Mouse (Mus musculus): ENCODE data around the gene Abat.

Gene Abat

DNA sequence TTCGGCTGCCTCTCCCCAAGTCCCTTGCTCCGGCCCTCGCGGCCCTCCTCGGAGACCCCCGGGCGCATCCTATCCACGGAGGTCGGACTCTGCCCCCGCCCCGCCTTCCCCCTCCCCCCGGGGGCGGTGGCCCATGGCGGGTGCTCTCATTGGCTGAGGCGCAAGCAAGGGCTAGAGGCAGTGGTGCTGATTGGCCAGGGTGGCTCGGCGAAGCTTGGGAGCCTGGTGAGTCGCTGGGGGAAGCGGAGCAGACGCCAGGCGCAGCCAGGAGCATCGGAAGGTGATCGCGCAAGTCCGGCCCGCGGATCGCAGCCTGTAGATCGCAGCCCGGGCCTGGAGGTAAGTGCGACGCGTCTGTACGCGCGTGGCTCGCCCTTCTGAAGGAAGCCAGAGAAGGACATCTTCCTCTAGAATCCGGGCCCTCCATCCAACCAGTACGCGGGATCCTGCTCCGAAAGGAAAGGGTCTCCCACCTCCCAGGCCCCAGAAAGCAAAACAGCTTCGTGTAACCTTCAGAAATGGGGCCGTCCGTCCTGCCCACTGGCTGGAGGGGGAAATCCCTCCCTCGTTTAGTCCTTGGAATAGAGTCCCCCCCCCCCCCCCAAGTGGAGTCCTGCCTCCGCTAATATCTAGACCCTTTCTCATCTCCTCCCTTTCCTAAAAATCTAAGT, at the start of gene Abat:
TSS of gene Abat (plus strand) at position 194 of the 671 bp plus-strand sequence.
- DNase-seq (ENCODE audit: low spot score) = no peak

DNA sequence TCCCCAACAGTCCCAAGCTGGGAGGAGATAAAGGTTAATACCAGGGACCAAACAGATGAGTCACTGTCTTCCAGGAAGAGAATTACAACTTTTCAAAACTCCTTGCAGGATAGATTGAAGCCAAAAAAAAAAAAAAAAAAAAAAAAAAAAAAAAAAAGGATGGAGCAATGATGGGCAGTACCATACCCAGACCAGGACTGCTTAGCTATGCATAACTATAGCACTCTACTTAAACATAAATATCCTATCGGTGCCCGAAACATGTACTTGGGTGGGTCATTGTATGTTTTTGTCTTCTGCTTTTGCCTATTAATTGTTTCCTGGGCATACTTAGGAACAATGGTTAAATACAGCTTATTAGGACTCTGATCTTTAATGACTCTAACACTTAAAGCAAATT, 43.1 kb upstream of the Abat start:
- no peak for DNase-seq (ENCODE audit: low spot score)

GRCm38 (mm10) chr16:8470603-8471481, 42.4 kb upstream of the Abat start, which contains the start of gene Mettl22:
Gene Mettl22 (plus strand): TSS chr16:8470788.
- DNase-seq (ENCODE audit: low spot score) = peak; percentile 93

DNA sequence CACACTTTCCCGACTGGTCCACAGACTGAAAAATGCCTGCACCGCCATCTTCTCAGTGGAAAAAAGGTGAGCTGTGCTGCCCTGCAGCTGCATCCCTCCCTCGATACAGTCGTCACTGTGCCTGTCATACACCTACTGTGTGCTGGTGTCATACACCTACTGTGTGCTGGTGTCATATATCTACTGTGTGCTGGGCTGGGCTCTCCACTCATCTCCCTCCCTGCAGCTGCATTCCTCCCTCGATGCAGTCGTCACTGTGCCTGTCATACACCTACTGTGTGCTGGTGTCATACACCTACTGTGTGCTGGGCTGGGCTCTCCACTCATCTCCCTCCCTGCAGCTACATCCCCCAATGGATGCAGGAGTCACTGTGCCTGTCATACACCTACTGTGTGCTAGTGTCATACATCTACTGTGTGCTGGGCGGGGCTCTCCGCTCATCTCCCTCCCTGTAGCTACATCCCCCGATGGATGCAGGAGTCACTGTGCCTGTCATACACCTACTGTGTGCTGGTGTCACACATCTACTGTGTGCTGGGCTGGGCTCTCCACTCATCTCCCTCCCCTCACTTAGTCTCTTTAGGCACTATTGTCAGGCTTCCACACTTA, 25.7 kb upstream of the Abat start:
- DNase-seq (ENCODE audit: low spot score) = no peak

- no peak for DNase-seq (ENCODE audit: low spot score)
These were observed 23.9 kb upstream of the Abat start for GRCm38 (mm10) chr16:8489340-8489739.

GRCm38 (mm10) chr16:8491743-8492490, 21.3 kb upstream of the Abat start:
- no peak for DNase-seq (ENCODE audit: low spot score)

DNA sequence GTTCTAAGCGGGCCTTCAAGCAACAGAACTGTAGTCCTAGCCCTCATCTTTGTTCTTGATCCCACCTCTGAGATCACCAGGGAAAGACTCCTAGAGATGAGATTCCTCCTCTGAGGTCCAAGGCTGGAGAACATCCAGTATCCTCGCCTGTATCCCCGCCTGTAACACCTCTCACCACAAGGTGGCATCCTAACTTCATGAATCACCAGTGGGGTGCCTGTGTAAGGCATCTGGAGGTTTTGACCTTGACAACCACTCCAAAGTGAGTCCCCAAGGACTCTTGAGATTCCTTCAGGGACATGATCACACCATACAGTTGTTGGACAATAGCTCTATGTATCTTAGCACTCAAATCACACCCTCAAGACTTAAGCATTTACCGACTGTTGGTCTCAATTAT, 19.0 kb upstream of the Abat start:
- peak; percentile 88 for DNase-seq (ENCODE audit: low spot score)

- no peak for DNase-seq (ENCODE audit: low spot score)
These were observed 16.3 kb upstream of the Abat start for GRCm38 (mm10) chr16:8496967-8497366.

- DNase-seq (ENCODE audit: low spot score) = peak; percentile 59
These were observed 9.0 kb upstream of the Abat start for GRCm38 (mm10) chr16:8504271-8504670.

DNA sequence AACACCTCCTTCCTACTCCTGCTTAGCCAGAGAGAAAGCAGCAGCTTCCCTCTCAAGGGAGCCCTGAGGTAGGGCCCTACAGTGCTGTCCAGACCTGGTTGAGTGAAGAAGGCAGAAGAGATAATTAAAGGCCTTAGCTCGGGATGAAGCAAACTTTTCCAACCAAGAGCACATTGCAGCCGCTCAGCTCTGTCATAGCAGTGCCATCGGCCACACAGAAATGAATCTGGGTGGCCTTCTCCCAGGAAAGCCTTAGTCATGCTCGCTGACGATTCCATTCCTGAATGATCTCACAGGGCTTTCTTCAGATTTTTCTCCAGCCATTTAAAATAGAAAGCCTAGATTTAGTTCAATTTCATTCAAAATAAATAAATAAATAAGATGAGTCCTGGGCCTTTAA, 3.3 kb upstream of the Abat start:
- no peak for DNase-seq (ENCODE audit: low spot score)

GRCm38 (mm10) chr16:8512830-8513229, 399 bp upstream of the Abat start:
- DNase-seq (ENCODE audit: low spot score) = no peak

DNA sequence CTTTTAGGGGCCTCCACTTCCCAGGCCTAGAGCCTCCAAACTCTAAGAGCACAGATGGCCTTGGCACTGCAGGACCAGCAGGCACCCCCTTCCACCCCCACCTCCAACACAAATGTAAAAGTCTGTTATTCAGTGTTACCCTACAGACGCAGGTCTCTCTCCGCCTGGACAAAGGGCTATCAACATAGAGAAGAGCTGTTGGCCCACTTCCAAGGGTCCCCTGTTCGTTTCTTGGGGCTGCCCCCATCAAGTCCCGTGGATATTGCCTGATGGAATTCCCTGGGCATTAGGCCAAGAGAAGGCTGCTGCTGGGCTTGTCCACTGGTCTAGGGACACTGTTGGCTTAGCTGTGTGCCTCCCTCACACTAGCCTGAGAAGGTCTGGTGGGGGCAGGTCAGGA, 951 bp downstream of the Abat start:
- DNase-seq (ENCODE audit: low spot score) = no peak

GRCm38 (mm10) chr16:8520525-8520924, 7.3 kb downstream of the Abat start:
- no peak for DNase-seq (ENCODE audit: low spot score)

DNA sequence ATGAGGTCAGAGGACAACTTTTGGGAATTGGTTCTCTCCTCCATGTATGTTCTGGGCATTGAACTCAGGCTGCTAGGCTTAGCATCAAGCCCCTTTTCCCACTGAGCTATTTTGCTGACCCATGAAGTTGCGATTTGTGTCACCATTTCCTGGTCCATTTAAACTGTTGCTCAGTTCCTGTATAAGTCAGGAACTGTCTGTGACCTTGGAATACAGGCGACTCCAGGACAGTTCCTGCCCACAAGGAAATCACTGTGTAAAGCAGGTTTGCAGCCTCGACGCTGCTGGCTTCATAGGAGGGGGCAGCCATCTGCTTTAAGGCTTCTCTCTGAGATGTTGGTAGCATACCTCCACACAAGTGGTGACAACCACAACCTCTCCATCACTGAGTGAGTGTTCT, 8.1 kb downstream of the Abat start:
- no peak for DNase-seq (ENCODE audit: low spot score)

- DNase-seq (ENCODE audit: low spot score) = no peak
These were observed 10.4 kb downstream of the Abat start for GRCm38 (mm10) chr16:8523480-8524144.

DNA sequence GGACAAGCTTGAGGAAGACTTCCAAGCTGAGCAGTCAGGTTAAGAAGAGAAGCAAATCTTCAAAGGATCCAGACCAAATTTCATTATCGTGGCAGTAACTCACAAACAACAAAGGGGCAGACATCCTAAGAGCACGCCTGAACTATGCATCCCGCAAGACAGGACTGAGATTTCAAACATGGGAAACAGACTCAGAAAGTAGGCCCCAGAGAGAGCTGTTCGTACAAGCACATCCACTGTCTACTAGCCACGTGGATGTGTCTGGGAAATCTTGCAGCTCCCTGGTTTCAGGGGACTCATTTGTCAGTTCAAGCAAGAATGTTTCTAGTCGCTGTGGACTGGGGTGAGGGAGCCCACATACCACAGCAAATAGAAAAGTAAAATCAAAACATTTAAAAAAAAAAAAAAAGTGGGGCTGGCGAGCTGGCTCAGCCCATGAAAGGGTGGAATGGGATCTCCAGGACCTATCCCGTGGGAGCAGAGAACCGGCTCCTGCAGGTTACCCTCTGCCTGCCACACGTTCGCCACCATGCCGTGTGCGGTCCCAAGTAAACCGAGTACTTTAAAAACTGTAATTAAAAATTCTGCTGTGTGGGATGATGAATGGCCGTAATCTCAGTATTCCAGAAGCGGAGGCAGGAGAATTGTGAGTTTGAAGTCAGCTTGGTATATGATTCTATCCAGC, 11.1 kb downstream of the Abat start:
- DNase-seq (ENCODE audit: low spot score) = no peak

- DNase-seq (ENCODE audit: low spot score) = no peak
These were observed 12.1 kb downstream of the Abat start for GRCm38 (mm10) chr16:8525293-8525692.

- DNase-seq (ENCODE audit: low spot score) = no peak
These were observed 12.6 kb downstream of the Abat start for GRCm38 (mm10) chr16:8525877-8526276.

DNA sequence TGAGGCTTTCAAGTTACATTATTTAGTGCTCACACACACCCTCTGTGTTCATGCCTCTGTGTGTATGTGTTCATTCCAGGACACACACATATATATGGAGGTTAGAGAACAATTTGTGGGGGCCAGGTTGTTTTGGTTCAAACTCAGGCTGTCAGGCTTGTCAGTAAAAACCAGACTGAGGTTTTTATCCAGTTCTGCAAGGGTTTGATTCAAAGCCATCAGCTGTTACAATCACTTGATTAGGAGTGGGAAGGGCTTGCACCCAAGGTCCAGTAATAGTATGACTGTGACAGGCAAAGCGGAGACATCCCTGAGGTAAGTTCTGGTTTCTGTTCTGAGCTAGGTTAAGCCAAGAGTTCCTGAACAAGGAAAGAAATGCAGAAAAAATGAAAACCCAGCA, 16.2 kb downstream of the Abat start:
- DNase-seq (ENCODE audit: low spot score) = no peak

- no peak for DNase-seq (ENCODE audit: low spot score)
These were observed 16.8 kb downstream of the Abat start for GRCm38 (mm10) chr16:8530018-8530417.

DNA sequence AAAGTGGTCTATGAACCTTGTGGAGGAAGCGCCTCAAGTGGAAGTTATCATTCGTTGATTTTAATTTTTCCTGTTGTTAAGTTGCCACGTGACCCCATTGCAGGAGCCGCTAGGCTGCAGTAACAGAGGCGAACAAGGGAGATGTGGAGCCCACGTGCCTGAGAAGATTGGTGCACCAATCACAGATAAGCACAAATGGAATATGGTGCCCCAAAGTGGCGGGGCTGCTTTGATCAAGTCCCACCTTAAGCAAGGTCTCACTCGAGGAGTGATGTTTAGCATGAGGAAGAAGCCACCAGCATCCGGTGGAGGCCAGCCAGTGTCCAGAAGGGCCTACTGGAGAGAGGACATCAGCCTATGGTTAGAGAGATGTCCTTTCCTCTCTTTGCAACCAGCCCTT, 19.2 kb downstream of the Abat start:
- DNase-seq (ENCODE audit: low spot score) = no peak

All from adipocyte (in vitro differentiated cells).